Mouse (Mus musculus) cerebellum, adult 18-20 months (tissue): ENCODE results near the gene Wbp2nl.
"Not testable (repeated sequence)": the region's sequence is repeated elsewhere in the genome, so short reads cannot be mapped to it uniquely, and the experiment has no call there.

ENCODE experiments used
- DNase-seq, 2 experiments: peaks; one replicate each; pipeline ENCODE4 v3.0.0; 2021

Gene Wbp2nl

GRCm38 (mm10) chr15:82350349-82350748, 51.6 kb downstream of the Wbp2nl start:
- DNase-seq = no peak

- DNase-seq = no peak
These were observed 52.7 kb downstream of the Wbp2nl start for GRCm38 (mm10) chr15:82351480-82351879.

- DNase-seq = no peak
These were observed 54.5 kb downstream of the Wbp2nl start for GRCm38 (mm10) chr15:82353078-82353744.

GRCm38 (mm10) chr15:82353745-82354113, 55.0 kb downstream of the Wbp2nl start:
- no peak for DNase-seq

- DNase-seq = peak; percentile 98
These were observed 55.6 kb downstream of the Wbp2nl start, which contains the start of gene Ndufa6 for GRCm38 (mm10) chr15:82354126-82354945. Gene Ndufa6, minus strand, starts transcription at chr15:82354322.

- peak in 1 of 2 experiments; percentile 3 for DNase-seq
These were observed 59.9 kb downstream of the Wbp2nl start for GRCm38 (mm10) chr15:82358431-82359260.

- DNase-seq = peak in 1 of 2 experiments; percentile 3
These were observed 62.8 kb downstream of the Wbp2nl start for GRCm38 (mm10) chr15:82361459-82362018.

GRCm38 (mm10) chr15:82362234-82362633, 63.5 kb downstream of the Wbp2nl start:
- DNase-seq = no peak

GRCm38 (mm10) chr15:82363801-82364200, 65.0 kb downstream of the Wbp2nl start:
- DNase-seq = not testable (repeated sequence)
